Mouse (Mus musculus) liver, postnatal 0 days (tissue): ENCODE data around the gene Hnrnpa2b1.

Experiments
- CTCF ChIP-seq: sonication (generic); IDR thresholded peaks from 2 replicates; pipeline ENCODE4 v1.5.1; 2016; ENCODE audit warnings: antibody characterized with exemption, low read depth
- EP300 ChIP-seq: IDR thresholded peaks from 2 replicates; pipeline ENCODE4 v1.6.1; 2016; ENCODE audit warnings: antibody characterized with exemption, low read depth, mild to moderate bottlenecking

- TF ChIP-seq CTCF: no peak
- no peak for TF ChIP-seq EP300
These were observed 36.0 kb upstream of the Hnrnpa2b1 start for GRCm38 (mm10) chr6:51505671-51506070.
